Mouse (Mus musculus) thymus, postnatal 4 days (tissue): ENCODE results near the gene Ephx4.
A peak's percentile ranks its signal among the peaks of the same experiment; 100 is the strongest.

ENCODE experiments used
- DNase-seq: peaks from one replicate; pipeline ENCODE4 v3.0.0; 2021

Ephx4 gene

GRCm38 (mm10) chr5:107436185-107436584 lies 33.6 kb downstream of the Ephx4 start:
- DNase-seq, result no peak

- DNase-seq, result no peak
These were observed 34.2 kb downstream of the Ephx4 start for GRCm38 (mm10) chr5:107436587-107437209.

GRCm38 (mm10) chr5:107437464-107438281 lies 35.1 kb downstream of the Ephx4 start, which contains the start of gene Btbd8:
Gene Btbd8 (plus strand): TSS chr5:107437997.
- DNase-seq, result peak; percentile 96

GRCm38 (mm10) chr5:107438353-107438752 lies 35.8 kb downstream of the Ephx4 start:
- DNase-seq, result no peak

DNA sequence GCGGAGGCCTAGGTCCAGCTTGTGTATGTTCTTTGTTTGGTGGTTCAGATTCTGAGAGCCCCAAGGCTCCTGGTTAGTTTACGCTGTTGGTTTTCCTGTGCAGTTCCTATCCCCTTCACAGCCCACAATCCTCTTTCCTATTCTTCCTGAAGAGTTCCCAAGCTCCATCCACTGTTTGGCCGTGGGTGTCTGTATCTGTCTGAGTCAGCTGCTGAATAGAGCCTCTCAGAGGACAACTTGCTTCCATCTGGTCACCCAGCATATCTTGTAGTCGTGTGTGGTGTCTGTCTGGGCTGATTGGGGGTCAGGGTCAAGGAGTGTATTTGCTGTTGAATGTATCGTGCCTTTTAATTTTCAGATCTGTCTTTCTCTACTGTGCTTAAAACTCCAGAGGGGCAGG lies 39.3 kb downstream of the Ephx4 start:
- DNase-seq, result no peak

- DNase-seq, result no peak
These were observed 41.7 kb downstream of the Ephx4 start for GRCm38 (mm10) chr5:107444251-107444650.

DNA sequence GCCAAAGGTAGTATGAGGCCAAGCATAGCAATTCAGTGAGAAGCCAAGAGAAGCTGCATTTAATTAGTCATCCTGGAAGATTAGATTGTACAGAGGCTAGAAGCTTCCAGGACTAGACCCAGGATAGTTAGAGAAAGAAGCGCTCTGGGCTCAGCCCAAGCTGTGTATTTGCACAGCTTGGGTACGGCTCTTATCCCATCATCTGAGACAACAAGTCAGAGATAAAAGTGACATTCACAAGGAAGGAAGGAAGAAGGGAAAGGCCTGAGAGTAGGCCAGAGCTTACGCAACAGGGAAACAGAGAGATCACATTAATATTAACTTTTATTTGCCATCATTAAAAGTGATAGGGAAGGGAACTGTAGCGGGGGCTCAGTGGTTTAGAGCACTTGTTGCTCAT lies 45.4 kb downstream of the Ephx4 start:
- DNase-seq, result no peak

GRCm38 (mm10) chr5:107448784-107449183 lies 46.2 kb downstream of the Ephx4 start:
- DNase-seq, result no peak

GRCm38 (mm10) chr5:107449620-107450019 lies 47.1 kb downstream of the Ephx4 start:
- DNase-seq, result no peak

GRCm38 (mm10) chr5:107450299-107450698 lies 47.8 kb downstream of the Ephx4 start:
- DNase-seq, result no peak

DNA sequence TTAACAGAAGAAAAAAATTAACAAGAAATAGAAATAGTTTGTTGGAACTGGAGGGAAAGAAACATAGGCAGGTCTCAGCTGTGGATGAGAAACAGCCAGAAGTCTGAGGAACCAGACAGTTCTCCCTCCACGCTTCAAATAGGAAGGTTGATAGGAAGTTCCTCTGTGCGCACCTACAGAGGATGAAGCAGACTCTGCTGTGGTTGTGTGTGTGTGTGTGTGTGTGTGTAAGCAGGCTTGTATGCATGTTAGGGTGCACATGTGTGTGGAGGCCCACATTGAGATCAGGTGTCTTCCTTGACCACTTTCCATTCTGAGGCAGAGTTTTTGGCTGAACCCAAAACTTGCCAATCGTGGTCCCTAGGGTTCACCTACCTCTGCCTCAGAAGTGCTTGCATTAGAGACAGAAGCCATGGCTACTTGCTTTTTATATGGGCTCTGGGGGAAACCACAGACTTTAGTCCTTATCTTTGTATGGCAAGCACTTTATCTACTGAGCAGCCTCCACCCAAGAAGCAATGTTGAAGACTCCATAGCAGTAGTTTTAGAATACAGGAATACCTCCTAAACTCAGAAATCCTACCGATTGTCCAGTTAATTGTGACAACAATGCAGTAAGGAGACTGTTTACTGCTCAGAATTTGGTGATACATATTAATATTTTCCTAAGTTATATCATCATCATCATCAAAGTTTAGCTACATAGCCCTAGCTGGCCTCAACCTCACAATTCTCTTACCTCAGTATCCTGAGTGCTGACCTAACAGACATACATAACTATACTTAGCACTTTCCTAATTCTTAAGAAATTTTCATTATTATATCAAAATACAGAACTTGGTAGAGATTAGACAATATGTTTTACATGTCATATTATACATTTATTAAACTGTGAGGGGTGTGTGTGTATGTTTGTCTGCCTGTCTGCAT lies 59.9 kb downstream of the Ephx4 start:
- no peak for DNase-seq

GRCm38 (mm10) chr5:107466501-107466900 lies 64.0 kb downstream of the Ephx4 start:
- DNase-seq, result no peak

DNA sequence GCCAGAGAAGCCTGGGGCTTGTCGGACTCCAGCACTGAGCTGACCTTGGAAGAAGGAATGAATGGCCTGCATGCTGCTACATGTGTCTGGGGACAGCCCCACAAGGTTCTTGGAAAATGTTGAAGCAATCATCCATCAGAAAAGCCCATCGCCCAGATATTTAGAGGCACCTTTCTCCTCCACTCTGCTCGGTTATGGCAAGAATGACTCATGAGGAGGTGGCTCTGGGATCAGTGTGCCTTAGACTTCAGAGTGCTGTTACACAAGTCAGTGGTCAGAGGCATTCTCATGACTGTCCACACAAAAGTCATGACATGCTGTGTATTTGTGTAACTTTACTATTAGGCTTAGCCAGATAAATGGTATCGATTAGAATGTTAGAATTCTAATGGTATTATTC lies 64.6 kb downstream of the Ephx4 start:
- DNase-seq, result no peak

DNA sequence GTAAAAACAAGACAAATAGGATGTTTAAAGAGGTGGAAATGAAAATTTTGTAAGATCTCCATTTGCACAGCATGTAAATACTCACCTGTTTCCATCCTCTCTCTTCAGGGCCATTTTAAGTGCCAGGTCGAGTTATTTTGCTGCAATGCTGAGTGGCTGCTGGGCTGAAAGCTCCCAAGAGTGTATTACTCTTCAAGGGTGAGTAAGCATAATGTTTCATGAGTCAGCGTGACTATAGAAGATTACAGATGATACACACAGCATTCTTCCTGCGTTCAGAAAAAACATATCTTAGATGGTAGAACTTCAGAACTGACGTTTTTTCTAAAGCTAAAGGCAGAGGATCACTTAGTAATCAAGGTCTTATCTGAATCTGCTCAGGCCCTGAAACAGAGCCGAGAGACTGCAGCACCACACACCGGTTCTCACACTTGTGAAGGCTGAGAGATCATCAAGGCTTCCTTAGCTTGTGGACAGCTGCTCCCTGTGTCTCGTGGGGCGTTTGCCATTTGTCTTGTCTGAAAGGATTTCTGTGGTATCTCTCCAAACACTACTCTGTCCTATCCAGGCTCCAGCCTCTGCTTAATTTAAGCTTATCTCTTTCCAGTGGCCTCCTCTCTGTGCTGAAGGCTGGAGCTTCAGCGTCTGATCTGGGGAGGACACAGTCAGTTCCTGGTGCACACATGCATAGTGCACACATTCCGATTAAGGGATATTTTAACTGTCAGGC lies 68.2 kb downstream of the Ephx4 start:
- DNase-seq, result no peak
